Mouse (Mus musculus) liver, adult 2 months (tissue): Measurements from ENCODE around the gene Wrnip1. TPM values are rescaled to one million over a fixed set of nuclear protein-coding genes. Genes with fewer than 3 reads are reported as not detected.

Source experiments
- DNase-seq: peaks from one replicate; pipeline ENCODE4 v3.0.0-alpha.2; 2011; ENCODE audit warnings: low read depth, low spot score; ENCODE audit errors: extremely low read depth
- H3K27ac ChIP-seq: fragments of 200-500 bp; replicated peaks from 2 replicates; pipeline ENCODE4 v1.5.1; 2012; ENCODE audit warnings: low read depth, mild to moderate bottlenecking, control low read depth, inconsistent platforms, low read length; ENCODE audit not compliant: insufficient read depth
- H3K27me3 ChIP-seq: fragments of 200-500 bp; 2 replicates; pipeline ENCODE4 v1.6.1; 2012; ENCODE audit warnings: mild to moderate bottlenecking, moderate library complexity, low read length, inconsistent platforms; ENCODE audit not compliant: control insufficient read depth, insufficient read depth
- H3K36me3 ChIP-seq: fragments of 200-500 bp; 2 replicates; pipeline ENCODE4 v1.6.1; 2012; ENCODE audit warnings: low read length, inconsistent platforms; ENCODE audit not compliant: control insufficient read depth, insufficient read depth
- H3K4me1 ChIP-seq: fragments of 200-500 bp; 2 replicates; pipeline ENCODE4 v1.6.1; 2011; ENCODE audit warnings: low read length; ENCODE audit not compliant: control insufficient read depth, insufficient read depth
- H3K4me3 ChIP-seq: fragments of 200-500 bp; 2 replicates; pipeline ENCODE4 v1.5.1; 2011; ENCODE audit warnings: low read depth, mild to moderate bottlenecking, control low read depth, low read length, moderate library complexity; ENCODE audit not compliant: insufficient read depth
- H3K79me2 ChIP-seq: fragments of 200-500 bp; 2 replicates; pipeline ENCODE4 v1.6.1; 2012; ENCODE audit warnings: inconsistent platforms, mild to moderate bottlenecking, low read length, moderate library complexity; ENCODE audit not compliant: control insufficient read depth, insufficient read depth
- H3K9ac ChIP-seq: fragments of 200-500 bp; 2 replicates; pipeline ENCODE4 v1.6.1; 2012; ENCODE audit warnings: low read depth, mild to moderate bottlenecking, control low read depth, inconsistent platforms, low read length
- CTCF ChIP-seq: fragments of 200-500 bp; IDR thresholded peaks from 2 replicates; pipeline ENCODE4 v1.5.1; 2011; ENCODE audit warnings: low read depth, low read length, control low read depth
- POLR2A ChIP-seq: fragments of 200-500 bp; IDR thresholded peaks from 2 replicates; pipeline ENCODE4 v1.6.1; 2011; ENCODE audit warnings: low read length, control low read depth; ENCODE audit not compliant: insufficient read depth; ENCODE audit errors: extremely low read depth
- WGBS: fragments of 180-500 bp; shearing (Covaris S2); methylation state at CpG from one replicate; pipeline ENCODE4 v1.1.7; 2018; 5-methylcytosine and 5-hydroxymethylcytosine counted together
- polyA plus RNA-seq: library from polyadenylated mRNA; depleted of rRNA; stranded (reverse); fragments of >200 nt; gene quantifications from 2 replicates; pipeline ENCODE4 v1.2.3, GENCODE M21; 2012
- total RNA-seq: library from RNA; depleted of rRNA; stranded (reverse); fragments of >200 nt; gene quantifications from 2 replicates; pipeline ENCODE4 v1.2.3, GENCODE M21; 2014

Wrnip1 gene
- total and polyA plus RNA-seq, 2 experiments, result 33.9 to 38.7 TPM

DNA sequence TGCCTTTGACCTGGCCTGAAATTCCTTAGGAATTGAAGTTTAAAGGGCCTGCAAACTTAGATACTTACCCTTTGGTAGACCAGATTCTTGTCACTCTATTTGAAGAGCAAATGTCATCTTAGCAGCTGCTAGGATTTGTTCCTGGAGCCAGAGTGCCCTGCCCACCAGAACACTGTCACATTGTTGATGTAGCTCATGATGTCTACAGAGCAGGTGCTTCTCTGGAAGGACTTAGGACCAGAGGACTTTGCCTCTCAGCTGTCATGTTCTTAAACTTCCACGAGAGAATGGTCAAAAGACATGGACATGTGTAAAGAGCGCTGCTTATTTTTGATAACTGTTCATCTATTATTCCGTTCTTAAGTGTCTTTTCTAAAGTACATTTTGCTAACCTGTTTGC lies 17.4 kb downstream of the Wrnip1 start:
- DNase-seq, result peak; percentile 56
- peaks cover 16% of the 10 kb centered on the region for H3K4me1 ChIP-seq
- H3K27me3 ChIP-seq, result no peaks in the 10 kb centered on the region
- H3K4me3 ChIP-seq, result no peak overlapping the region
- H3K79me2 ChIP-seq, result 0 out of 2 replicates have a peak, but pooled peaks cover under 1% of the 10 kb centered on the region
- no peak for TF ChIP-seq POLR2A
- TF ChIP-seq CTCF, result no peak
- H3K27ac ChIP-seq, result no peak overlapping the region
- WGBS, result 75% methylated on average over 3 of the region's 3 CpGs
- peaks cover 38% of the 10 kb centered on the region for H3K36me3 ChIP-seq
- no peak overlapping the region for H3K9ac ChIP-seq

DNA sequence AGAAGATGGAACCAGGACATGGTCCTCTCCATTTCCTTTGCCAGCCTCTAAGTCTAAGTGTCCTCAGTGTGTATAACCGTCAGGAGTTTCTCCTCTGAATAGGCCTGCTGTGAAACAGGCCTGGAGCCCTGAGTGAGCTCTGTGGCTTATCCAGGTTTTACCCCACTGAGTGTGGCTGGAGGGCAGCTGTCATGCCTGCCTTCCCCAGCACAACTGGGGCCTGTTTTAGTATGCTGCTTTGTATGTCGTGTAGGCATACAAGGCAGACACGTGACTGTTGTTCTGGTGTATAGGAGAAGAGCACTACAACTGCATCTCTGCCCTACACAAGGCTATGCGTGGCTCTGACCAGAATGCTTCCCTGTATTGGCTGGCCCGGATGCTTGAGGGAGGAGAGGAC lies 18.1 kb downstream of the Wrnip1 start:
- Histone ChIP-seq H3K36me3 (peaks cover 36% of the 10 kb centered on the region), H3K27me3 (no peaks in the 10 kb centered on the region), H3K4me3 (no peak overlapping the region), H3K9ac (no peak overlapping the region), H3K27ac (no peak overlapping the region), H3K79me2 (no peaks in the 10 kb centered on the region), H3K4me1 (peaks cover 16% of the 10 kb centered on the region)
- no peak for TF ChIP-seq CTCF
- TF ChIP-seq POLR2A, result no peak
- 97% methylated on average over 5 of the region's 5 CpGs for WGBS
- no peak for DNase-seq

DNA sequence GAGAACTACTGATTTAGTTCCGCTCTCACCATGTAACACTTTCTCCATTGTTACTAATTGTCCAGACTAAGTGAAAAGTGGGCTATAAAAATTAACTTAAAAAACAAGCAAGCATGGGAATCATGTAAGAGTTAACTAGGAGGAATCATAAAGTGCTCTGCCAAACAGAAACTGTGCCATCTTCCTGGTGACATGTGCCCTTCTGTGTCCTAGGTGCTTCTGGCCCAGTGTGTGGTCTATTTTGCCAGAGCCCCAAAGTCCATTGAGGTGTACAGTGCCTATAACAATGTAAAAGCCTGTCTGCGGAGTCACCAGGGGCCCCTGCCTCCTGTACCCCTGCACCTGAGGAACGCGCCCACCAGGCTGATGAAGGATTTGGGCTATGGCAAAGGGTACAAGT lies 19.8 kb downstream of the Wrnip1 start:
- no peak overlapping the region for H3K9ac ChIP-seq
- no peak overlapping the region for H3K4me3 ChIP-seq
- no peak for TF ChIP-seq POLR2A
- TF ChIP-seq CTCF, result no peak
- H3K36me3 ChIP-seq, result peaks cover 23% of the 10 kb centered on the region
- no peaks in the 10 kb centered on the region for H3K79me2 ChIP-seq
- peak overlapping the region; percentile 76 for H3K27ac ChIP-seq
- WGBS, result 83% methylated on average over 4 of the region's 4 CpGs
- H3K4me1 ChIP-seq, result peaks cover 26% of the 10 kb centered on the region
- peak; percentile 92 for DNase-seq
- no peaks in the 10 kb centered on the region for H3K27me3 ChIP-seq

DNA sequence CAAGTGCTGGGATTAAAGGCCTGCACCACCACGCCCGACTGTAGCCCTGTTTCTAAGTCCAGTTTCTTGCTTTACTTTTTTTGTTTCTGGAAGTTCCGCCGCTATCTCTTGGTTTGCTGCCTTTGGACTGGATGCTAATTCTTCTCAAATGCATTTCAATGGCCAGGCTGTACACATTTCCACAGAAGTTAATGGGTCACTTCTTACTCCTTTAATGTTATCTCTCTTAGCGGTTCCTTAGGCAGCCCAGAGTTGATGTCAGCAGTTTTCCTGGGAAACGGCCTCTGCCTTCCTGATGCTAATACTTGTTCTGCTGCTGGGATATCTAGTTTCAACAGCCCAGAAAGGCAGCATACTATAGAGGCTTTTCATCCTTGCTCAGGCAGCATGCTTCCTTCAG lies 21.3 kb downstream of the Wrnip1 start:
- Histone ChIP-seq H3K79me2 (no peaks in the 10 kb centered on the region), H3K9ac (no peak overlapping the region), H3K4me3 (no peak overlapping the region), H3K4me1 (peaks cover 33% of the 10 kb centered on the region), H3K27me3 (no peaks in the 10 kb centered on the region), H3K27ac (peak overlapping the region; percentile 64), H3K36me3 (peaks cover 13% of the 10 kb centered on the region)
- 71% methylated on average over 6 of the region's 6 CpGs for WGBS
- TF ChIP-seq POLR2A (no peak), CTCF (no peak)
- DNase-seq, result peak; percentile 22

DNA sequence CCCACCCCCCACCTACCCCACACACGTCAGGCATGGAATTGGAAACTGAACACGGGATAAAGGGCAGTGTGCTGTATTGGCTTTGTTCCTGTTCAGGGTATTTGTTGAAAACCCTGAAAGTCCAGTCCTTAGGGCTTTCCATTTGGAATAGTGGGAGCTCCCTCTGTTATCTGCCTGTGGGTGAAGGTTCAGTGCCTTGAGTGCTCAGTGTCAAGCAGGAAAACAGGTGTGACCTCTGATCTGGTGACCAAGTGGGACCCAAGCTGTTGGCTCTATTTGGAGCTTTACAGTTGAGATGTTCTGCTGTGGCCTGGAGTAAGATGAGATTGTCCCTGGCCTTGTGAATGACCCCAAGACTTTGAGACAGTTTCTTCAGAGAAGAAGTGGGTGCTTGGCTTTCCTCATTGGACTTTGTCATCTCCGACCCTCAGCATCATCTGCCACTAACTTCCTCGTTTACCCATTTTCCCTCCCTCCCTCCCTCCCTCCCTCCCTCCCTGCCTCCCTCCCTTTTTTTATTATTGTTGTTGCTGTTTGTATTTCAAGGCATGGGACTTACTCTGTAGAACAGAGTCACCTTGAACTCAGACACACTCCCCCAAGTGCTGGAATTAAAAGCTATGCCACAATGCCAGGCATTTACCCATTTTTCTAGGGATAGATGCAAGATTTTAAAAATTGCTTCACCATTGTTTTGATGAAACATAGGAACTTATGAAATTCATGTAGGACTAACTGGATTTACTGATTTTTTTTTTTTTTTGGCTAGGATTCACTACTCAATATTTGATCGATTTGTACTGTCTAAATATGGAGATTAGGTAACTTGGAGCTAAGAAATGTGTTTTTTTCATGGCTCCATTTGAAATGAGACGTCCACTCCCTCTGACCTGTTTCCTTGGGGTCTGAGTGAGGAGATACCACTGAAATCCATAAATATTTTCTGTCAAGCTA lies 22.8 kb downstream of the Wrnip1 start:
- Histone ChIP-seq H3K36me3 (peaks cover 5% of the 10 kb centered on the region), H3K27me3 (no peaks in the 10 kb centered on the region), H3K4me1 (peaks cover 33% of the 10 kb centered on the region), H3K27ac (peak overlapping the region; percentile 88), H3K9ac (no peak overlapping the region), H3K4me3 (no peak overlapping the region), H3K79me2 (no peaks in the 10 kb centered on the region)
- WGBS, result 17% methylated on average over 6 of the region's 6 CpGs
- TF ChIP-seq POLR2A, result no peak
- no peak for TF ChIP-seq CTCF
- peak; percentile 100 for DNase-seq

DNA sequence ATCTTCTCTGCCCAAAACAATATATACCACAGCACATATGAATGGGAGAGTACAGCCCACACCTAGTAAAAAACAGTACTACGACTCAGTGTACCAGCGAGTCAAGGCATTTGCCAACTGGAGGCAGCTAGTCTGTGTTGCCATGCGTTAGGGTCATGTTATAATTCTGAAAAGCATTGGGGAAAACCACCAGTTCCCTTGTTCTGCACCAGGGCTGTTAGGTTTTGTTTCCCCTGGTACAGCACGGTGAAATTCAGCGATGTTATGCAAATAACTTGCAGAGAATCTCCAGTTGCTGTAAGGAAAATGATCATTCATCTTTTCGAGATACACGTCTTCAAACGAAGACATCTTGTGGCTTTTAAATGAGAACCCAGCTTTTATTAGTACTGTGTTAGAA lies 23.7 kb downstream of the Wrnip1 start:
- Histone ChIP-seq H3K9ac (no peak overlapping the region), H3K27me3 (no peaks in the 10 kb centered on the region), H3K4me1 (peaks cover 33% of the 10 kb centered on the region), H3K36me3 (peaks cover 5% of the 10 kb centered on the region), H3K79me2 (no peaks in the 10 kb centered on the region), H3K27ac (peak overlapping the region; percentile 82), H3K4me3 (no peak overlapping the region)
- 79% methylated on average over 8 of the region's 8 CpGs for WGBS
- no peak for DNase-seq
- TF ChIP-seq CTCF (no peak), POLR2A (no peak)
